Mouse (Mus musculus) kidney, adult 8-10 months (tissue): ENCODE results near the gene Prdx2.

Experiments used
- DNase-seq, 2 experiments: peaks; one replicate each; pipeline ENCODE4 v3.0.0; 2022

Prdx2 gene

GRCm38 (mm10) chr8:84979599-84980421, 10.4 kb downstream of the Prdx2 start:
- DNase-seq = peak; percentile 96 to 97

- DNase-seq = peak; percentile 95 to 97
Observed at GRCm38 (mm10) chr8:84980622-84981358, 11.4 kb downstream of the Prdx2 start.

DNA sequence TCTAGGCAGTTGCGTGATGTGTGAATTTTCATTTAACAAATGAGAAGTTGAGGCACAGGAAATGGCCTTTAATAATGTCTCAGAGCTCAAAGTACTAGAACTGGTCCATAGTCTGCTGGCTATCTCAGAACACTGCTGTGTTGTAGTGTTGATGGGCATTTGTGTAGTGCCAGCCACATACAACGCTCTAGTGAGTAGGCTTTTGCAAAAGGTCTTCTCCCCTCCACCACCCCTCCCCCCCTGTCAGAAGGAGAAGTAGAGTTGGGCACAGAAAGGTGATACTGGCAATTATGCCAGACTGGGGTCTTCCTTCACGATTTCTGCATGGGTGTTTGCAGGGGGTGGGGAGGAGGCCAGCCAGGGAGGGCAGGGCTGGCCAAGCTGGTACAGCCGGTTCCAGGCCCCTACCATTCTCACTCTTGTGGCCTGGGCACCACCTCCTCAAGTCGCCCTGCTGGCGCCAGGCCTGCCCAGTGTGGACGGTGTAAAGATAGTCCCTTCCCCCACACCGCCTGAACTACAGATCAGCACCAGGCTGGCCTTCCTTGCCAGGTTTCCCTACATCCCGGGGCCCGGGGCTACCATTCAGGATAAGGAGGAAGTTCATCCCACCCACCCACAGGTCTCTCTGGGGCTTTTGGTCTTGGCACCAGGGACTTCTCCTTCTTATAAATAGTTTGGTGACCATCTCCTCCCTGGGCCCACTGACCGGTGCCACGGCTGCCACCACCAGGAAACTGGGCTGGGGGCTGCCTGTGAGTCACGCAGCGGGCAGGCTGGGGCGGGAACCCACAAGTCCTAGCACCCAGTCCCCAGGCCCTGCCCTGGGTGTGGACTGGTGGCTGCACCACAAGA, 12.5 kb downstream of the Prdx2 start:
- DNase-seq = peak; percentile 55 to 72

DNA sequence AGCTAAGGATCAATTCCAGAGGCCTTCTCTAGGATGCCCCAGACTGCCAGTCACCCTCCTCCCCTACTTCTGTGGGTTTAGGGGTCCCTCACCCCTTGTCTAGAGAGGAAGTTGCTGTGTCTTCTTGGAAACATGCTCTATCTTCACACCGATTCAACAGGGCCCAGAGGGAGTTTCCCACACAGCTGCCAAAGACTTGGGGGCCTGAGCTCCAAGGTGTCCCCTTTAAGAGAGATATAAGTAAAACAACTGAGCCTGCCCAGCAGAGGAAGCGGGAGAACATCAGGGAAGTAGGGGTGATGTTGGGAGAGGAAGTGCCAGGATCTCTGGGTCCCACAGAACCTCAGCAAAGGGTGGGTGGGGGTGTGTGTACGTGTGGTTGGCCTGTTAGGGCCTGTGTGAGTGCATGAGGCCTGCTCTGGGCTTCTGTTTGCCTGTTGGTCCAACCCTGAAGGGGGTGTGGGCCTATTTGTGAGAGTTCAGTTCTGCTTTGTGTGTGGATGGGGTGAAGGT, 13.2 kb downstream of the Prdx2 start:
- DNase-seq = no peak

- DNase-seq = peak; percentile 61 to 69
Observed at GRCm38 (mm10) chr8:84984294-84985048, 15.1 kb downstream of the Prdx2 start.

DNA sequence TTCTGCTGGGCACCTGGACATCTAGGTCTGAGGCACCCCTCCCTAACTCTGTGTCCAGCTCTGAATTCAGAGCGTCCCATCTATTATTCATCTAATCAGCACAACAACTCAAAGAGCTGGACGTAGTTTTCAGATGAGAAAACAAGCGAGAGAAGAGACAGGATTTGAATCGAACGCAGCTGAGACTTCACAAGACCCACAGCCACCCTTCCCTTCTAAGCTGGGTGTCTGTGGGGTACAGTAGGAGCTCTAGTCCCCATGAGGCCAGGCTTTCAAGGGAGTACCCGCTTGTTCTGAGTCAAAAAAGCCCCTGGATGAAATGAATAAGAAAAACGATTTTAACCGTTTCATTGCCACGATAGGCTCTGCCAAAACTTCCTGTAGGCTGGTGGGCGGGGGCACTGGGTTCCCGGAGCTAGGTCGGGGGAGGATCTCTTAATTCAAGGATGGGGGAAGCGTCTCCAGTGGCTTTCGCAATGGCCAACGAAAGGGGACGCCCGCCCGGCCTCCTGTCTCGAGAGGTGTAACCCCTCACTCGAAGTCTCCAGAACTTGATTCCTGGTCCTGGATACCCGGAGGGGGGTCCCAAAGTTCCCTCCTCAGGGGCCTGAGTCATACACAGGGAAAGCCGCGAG, 15.8 kb downstream of the Prdx2 start:
- DNase-seq = peak in 1 of 2 experiments; percentile 33

GRCm38 (mm10) chr8:84985684-84986378, 16.4 kb downstream of the Prdx2 start:
- DNase-seq = peak; percentile 89 to 91

DNA sequence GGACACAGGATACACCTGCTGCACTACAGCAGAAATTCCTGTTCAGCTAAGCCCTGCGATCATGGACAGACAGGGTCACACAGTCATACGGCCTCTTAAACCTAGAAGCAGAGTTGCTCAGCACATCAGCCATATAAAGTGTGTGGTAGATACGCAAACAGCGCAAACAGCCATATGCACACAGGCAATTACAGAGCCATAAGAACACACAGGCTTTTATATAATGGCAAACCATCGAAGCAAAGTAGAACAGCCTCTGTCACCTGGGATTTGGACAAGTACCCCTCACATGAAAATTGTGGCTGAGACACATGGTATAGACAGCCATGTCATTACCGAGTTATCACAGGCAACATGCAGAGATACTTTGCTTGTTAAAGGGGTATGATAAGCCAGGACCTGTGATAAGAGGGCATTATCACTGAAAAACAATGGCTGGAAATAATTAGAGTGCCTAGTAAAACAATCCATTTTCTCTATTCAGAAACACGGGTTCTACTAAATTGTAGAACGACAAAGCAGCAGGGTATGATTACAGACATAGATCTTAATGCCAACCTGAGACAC, 17.1 kb downstream of the Prdx2 start:
- DNase-seq = no peak

GRCm38 (mm10) chr8:84987388-84987787, 18.0 kb downstream of the Prdx2 start:
- no peak for DNase-seq

- no peak for DNase-seq
Observed at GRCm38 (mm10) chr8:84987903-84988302, 18.5 kb downstream of the Prdx2 start.

- peak; percentile 92 to 93 for DNase-seq
Observed at GRCm38 (mm10) chr8:84989311-84989731, 19.9 kb downstream of the Prdx2 start.

GRCm38 (mm10) chr8:84989810-84990209, 20.4 kb downstream of the Prdx2 start:
- DNase-seq = peak; percentile 92 to 95

- peak; percentile 98 to 99 for DNase-seq
Observed at GRCm38 (mm10) chr8:84990349-84990748, 21.0 kb downstream of the Prdx2 start, which contains the start of gene Hook2. Hook2 (plus strand) TSS chr8:84990603.

- peak; percentile 95 to 96 for DNase-seq
Observed at GRCm38 (mm10) chr8:84990836-84991235, 21.4 kb downstream of the Prdx2 start.

GRCm38 (mm10) chr8:84994375-84994774, 25.0 kb downstream of the Prdx2 start:
- DNase-seq = no peak

DNA sequence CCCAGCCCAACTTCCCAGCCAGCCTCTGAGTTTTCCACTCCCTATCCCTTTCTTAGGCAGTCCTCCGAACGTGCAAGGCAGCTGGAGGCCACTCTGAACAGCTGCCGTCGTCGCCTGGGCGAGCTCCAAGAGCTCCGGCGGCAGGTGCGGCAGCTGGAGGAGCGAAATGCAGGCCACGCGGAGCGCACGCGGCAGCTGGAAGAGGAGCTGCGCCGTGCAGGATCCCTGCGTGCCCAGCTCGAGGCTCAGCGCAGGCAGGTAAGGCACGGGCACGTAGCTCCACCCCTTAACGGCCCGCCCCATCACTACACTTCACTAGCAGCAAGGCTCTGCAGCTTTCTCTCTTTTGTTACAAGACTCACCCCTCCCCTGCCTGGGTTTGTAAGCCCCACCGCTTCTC, 26.3 kb downstream of the Prdx2 start:
- no peak for DNase-seq

- no peak for DNase-seq
Observed at GRCm38 (mm10) chr8:84996978-84997377, 27.6 kb downstream of the Prdx2 start.

DNA sequence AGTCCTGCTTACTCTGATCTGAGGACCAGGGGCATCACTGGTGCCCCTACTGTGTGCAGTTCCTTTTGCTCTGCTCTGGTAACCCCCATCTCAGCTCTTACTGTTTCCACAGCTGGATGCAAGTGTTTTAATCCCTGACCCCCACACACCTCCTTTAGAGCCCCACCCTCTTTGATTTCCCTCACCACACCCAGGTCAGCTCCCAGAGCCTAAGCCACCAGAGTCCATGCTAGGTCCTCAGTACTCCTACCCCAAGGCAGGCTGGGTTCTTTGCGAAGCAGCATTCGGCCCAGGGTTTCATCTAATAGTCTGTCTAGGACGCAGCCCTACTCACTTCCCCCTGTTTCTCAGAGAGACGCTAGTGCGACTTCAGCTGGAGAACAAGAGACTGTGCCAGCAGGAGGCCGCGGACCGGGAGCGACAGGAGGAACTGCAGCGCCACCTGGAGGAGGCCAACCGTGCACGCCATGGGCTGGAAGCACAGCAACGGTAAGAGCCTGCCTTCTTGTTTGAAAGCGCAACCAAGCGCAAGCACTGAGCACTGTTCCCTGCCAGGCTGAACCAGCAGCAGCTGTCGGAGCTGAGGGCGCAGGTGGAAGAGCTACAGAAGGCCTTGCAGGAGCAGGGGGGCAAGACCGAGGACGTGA, 28.4 kb downstream of the Prdx2 start:
- DNase-seq = peak; percentile 75 to 90

- DNase-seq = peak in 1 of 2 experiments; percentile 54
Observed at GRCm38 (mm10) chr8:85007686-85008085, 38.3 kb downstream of the Prdx2 start.

- DNase-seq = no peak
Observed at GRCm38 (mm10) chr8:85011242-85011641, 41.9 kb downstream of the Prdx2 start.
